Mouse (Mus musculus) heart, adult 2 months (tissue): ENCODE data around the gene 1700080O16Rik. TPM values are rescaled to one million over a fixed set of nuclear protein-coding genes. Genes with fewer than 3 reads are reported as not detected.

Source experiments
- DNase-seq, 2 experiments: peaks; one replicate each; pipeline ENCODE4 v3.0.0; 2021
- H3K27ac ChIP-seq: fragments of 200-600 bp; 2 replicates; pipeline ENCODE4 v1.8.1; 2022
- H3K27me3 ChIP-seq: fragments of 200-500 bp; 2 replicates; pipeline ENCODE4 v1.6.1; 2012; ENCODE audit warnings: mild to moderate bottlenecking, low read length, inconsistent platforms, mixed read lengths; ENCODE audit not compliant: control insufficient read depth, insufficient read depth
- H3K36me3 ChIP-seq: fragments of 200-500 bp; 2 replicates; pipeline ENCODE4 v1.6.1; 2012; ENCODE audit warnings: low read length, inconsistent platforms; ENCODE audit not compliant: control insufficient read depth, insufficient read depth
- H3K4me1 ChIP-seq: fragments of 200-500 bp; 2 replicates; pipeline ENCODE4 v1.6.1; 2011; ENCODE audit warnings: low read length; ENCODE audit not compliant: control insufficient read depth, insufficient read depth
- H3K4me3 ChIP-seq: fragments of 200-600 bp; 2 replicates; pipeline ENCODE4 v1.8.1; 2022
- H3K79me2 ChIP-seq: fragments of 200-500 bp; replicated peaks from 2 replicates; pipeline ENCODE4 v1.6.1; 2012; ENCODE audit warnings: mild to moderate bottlenecking, inconsistent platforms, low read length, moderate library complexity, mixed read lengths; ENCODE audit not compliant: control insufficient read depth, insufficient read depth
- H3K9ac ChIP-seq: fragments of 200-500 bp; 2 replicates; pipeline ENCODE4 v1.6.1; 2012; ENCODE audit warnings: low read depth, mild to moderate bottlenecking, control low read depth, inconsistent platforms, low read length, mixed read lengths
- CTCF ChIP-seq: fragments of 200-600 bp; IDR thresholded peaks from 2 replicates; pipeline ENCODE4 v1.8.1; 2022; ENCODE audit warnings: antibody characterized with exemption, mild to moderate bottlenecking, moderate library complexity
- EP300 ChIP-seq: fragments of 200-500 bp; IDR thresholded peaks from 2 replicates; pipeline ENCODE4 v1.6.1; 2011; ENCODE audit warnings: low read depth, low read length, control low read depth; ENCODE audit not compliant: insufficient read depth
- POLR2A ChIP-seq: fragments of 200-500 bp; IDR thresholded peaks from 2 replicates; pipeline ENCODE4 v1.6.1; 2011; ENCODE audit warnings: mild to moderate bottlenecking, low read depth, low read length, control low read depth; ENCODE audit not compliant: insufficient read depth
- WGBS: fragments of 180-500 bp; shearing (Covaris S2); methylation state at CpG from one replicate; pipeline ENCODE4 v1.1.7; 2018; 5-methylcytosine and 5-hydroxymethylcytosine counted together
- intact Hi-C: fragments of 180-260 bp; cut with DNase I; formaldehyde crosslinking; loops from one replicate; pipeline ENCODE4 v1.15.1; 2025
- long read RNA-seq: library from polyadenylated mRNA; stranded (forward); transcript quantifications from one replicate; pipeline ENCODE4 v2.0.0, GENCODE M21; 2021
- polyA plus RNA-seq: library from polyadenylated mRNA; depleted of rRNA; stranded (reverse); fragments of >200 nt; gene quantifications from 2 replicates; pipeline ENCODE4 v1.2.3, GENCODE M21; 2012; rRNA removed
- total RNA-seq, 2 experiments: library from RNA; stranded (reverse); gene quantifications; 2 replicates each; pipeline ENCODE4 v1.2.3; 2021

The 1700080O16Rik gene
- total RNA-seq (not detected), polyA plus RNA-seq (not detected in 2 replicates)
- long read RNA-seq = 0 reads

GRCm38 (mm10) chrX:51972672-51973071 is at the start of gene 1700080O16Rik:
Gene 1700080O16Rik, minus strand, starts transcription at chrX:51972772.
- 92% methylated on average over 12 of the region's 12 CpGs for WGBS
- no peaks in the 10 kb centered on the region for H3K4me1 ChIP-seq
- no peaks in the 10 kb centered on the region for H3K27me3 ChIP-seq
- no peaks in the 10 kb centered on the region for H3K36me3 ChIP-seq
- no peak within 1 kb of the TSS for H3K4me3 ChIP-seq
- intact Hi-C loops = no loop called here
- no peak for DNase-seq
- no peaks in the 10 kb centered on the region for H3K79me2 ChIP-seq
- no peak within 1 kb of the TSS for H3K27ac ChIP-seq
- no peak for TF ChIP-seq CTCF
- TF ChIP-seq POLR2A = no peak
- TF ChIP-seq EP300 = no peak
- no peak within 1 kb of the TSS for H3K9ac ChIP-seq

- intact Hi-C loops = no loop called here
- Histone ChIP-seq H3K79me2 (no peaks in the 10 kb centered on the region), H3K4me3 (no peak overlapping the region), H3K4me1 (no peaks in the 10 kb centered on the region), H3K27me3 (no peaks in the 10 kb centered on the region), H3K36me3 (no peaks in the 10 kb centered on the region), H3K27ac (no peak overlapping the region), H3K9ac (no peak overlapping the region)
- WGBS = 54% methylated on average over 9 of the region's 9 CpGs
- TF ChIP-seq POLR2A (no peak), EP300 (no peak), CTCF (no peak)
- no peak for DNase-seq
These were observed 45.1 kb upstream of the 1700080O16Rik start for GRCm38 (mm10) chrX:52017660-52018059.

GRCm38 (mm10) chrX:52000072-52000471 is 27.5 kb upstream of the 1700080O16Rik start:
- 65% methylated on average over 5 of the region's 5 CpGs for WGBS
- no peaks in the 10 kb centered on the region for H3K27me3 ChIP-seq
- no peaks in the 10 kb centered on the region for H3K36me3 ChIP-seq
- no peaks in the 10 kb centered on the region; the same call in 1 of the 2 replicates for H3K4me1 ChIP-seq
- DNase-seq = no peak
- no peaks in the 10 kb centered on the region for H3K79me2 ChIP-seq
- intact Hi-C loops = no loop called here
- no peak overlapping the region for H3K4me3 ChIP-seq
- H3K27ac ChIP-seq = no peak overlapping the region
- no peak overlapping the region for H3K9ac ChIP-seq
- no peak for TF ChIP-seq EP300

GRCm38 (mm10) chrX:51999426-51999825 is 26.9 kb upstream of the 1700080O16Rik start:
- Histone ChIP-seq H3K27ac (no peak overlapping the region), H3K36me3 (no peaks in the 10 kb centered on the region), H3K9ac (no peak overlapping the region), H3K27me3 (no peaks in the 10 kb centered on the region), H3K4me1 (no peaks in the 10 kb centered on the region; the same call in 1 of the 2 replicates), H3K4me3 (no peak overlapping the region), H3K79me2 (no peaks in the 10 kb centered on the region)
- no peak for TF ChIP-seq EP300
- peak; percentile 18; the same call in 1 of the 2 replicates for TF ChIP-seq CTCF
- no peak for TF ChIP-seq POLR2A
- no peak for DNase-seq
- 66% methylated on average over 4 of the region's 4 CpGs for WGBS
- intact Hi-C loops = no loop called here

GRCm38 (mm10) chrX:51976361-51976760 is 3.8 kb upstream of the 1700080O16Rik start:
- intact Hi-C loops = no loop called here
- 42% methylated on average over 4 of the region's 4 CpGs for WGBS

GRCm38 (mm10) chrX:51974618-51975017 is 2.0 kb upstream of the 1700080O16Rik start:
- Histone ChIP-seq H3K27me3 (no peaks in the 10 kb centered on the region), H3K36me3 (no peaks in the 10 kb centered on the region), H3K9ac (no peak overlapping the region), H3K27ac (no peak overlapping the region), H3K79me2 (no peaks in the 10 kb centered on the region), H3K4me3 (no peak overlapping the region), H3K4me1 (no peaks in the 10 kb centered on the region)
- DNase-seq = no peak
- intact Hi-C loops = no loop called here
- TF ChIP-seq CTCF (no peak), EP300 (no peak), POLR2A (no peak)

More at GRCm38 (mm10) chrX:51976361-51976760, 3.8 kb upstream of the 1700080O16Rik start:
- Histone ChIP-seq H3K36me3 (no peaks in the 10 kb centered on the region), H3K79me2 (no peaks in the 10 kb centered on the region), H3K27me3 (no peaks in the 10 kb centered on the region), H3K27ac (no peak overlapping the region), H3K9ac (no peak overlapping the region), H3K4me3 (no peak overlapping the region), H3K4me1 (no peaks in the 10 kb centered on the region)
- DNase-seq = no peak
- TF ChIP-seq CTCF (no peak), POLR2A (no peak), EP300 (no peak)
